Mouse (Mus musculus): ENCODE measurements around the gene C5ar2. TPM values are rescaled to one million over a fixed set of nuclear protein-coding genes. Genes with fewer than 3 reads are reported as not detected.

C5ar2 gene
- 0.96 TPM for polyA plus RNA-seq (2014; fragmentation: Illumina TruSeq; extraction: RNeasy Lipid Tissue Mini Kit (QIAGEN cat#74804); ENCODE audit: low read depth, low replicate concordance)

DNA sequence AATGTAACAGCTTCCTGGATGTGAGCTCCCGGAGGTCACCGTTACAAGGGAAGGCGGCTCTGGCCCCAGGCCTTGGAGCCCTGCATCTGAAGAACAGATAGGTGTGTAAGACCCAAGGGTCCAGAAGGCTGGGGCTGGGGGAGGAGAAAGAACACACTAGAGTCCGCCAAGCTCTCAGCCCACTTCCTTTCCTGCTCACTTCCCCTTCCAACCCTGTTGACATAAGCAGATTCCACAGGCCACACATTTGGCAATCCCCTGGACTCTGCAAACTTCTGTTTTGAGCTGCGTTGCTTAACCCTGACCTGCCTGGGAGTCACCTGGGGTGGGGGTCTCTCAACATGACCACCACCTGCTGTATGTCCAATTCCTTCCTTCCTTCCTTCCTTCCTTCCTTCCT is at the start of gene C5ar2:
TSS of gene C5ar2 (minus strand) at position 88 of the 400 bp plus-strand sequence.

DNA sequence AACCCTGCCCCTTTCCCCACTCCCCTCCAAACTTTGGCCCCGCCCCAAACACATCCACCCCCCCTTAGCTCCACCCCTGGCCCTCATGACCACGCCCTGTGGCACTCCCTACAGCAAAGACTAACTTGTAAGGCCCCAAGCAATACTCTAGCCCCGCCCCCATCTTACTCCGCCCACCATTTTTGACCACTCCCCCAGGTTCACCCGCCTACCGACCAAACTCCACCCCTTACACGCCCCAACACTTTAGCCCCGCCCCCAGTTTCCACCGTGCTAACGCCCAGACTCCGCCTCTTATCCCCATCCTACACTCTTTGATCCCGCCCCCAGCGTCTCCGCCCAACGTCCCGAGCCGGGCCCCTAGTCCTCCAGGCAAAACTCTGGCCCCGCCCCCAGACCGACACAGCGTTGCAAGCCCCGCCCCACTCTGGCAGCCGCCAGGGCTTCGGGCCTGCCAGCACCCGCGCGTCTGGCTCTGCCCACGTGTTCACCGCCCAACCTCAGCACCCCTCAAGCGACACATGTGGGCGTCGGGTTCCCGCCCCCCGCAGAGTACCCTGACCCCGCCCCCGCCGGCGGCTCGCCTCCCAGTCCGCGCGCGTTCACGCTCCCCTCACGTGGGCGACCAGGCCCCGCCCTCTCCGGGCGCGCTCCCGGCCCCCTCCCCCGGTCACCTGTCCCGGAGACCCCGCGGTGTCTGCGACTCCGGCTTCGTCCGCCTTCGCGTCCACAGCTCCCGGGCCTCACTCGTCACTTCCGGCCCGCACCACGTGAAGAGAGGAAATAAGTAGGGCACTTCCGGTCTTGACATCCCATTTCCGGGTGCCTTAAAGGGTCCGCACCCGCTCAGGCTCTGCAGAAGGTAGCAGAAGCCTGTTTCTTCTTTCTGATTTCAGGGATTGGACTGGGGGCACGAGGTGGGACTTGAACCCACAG is 42.3 kb upstream of the C5ar2 start, which contains the start of gene Ccdc9:
TSS of gene Ccdc9 (minus strand) at position 770 of the 936 bp plus-strand sequence.

DNA sequence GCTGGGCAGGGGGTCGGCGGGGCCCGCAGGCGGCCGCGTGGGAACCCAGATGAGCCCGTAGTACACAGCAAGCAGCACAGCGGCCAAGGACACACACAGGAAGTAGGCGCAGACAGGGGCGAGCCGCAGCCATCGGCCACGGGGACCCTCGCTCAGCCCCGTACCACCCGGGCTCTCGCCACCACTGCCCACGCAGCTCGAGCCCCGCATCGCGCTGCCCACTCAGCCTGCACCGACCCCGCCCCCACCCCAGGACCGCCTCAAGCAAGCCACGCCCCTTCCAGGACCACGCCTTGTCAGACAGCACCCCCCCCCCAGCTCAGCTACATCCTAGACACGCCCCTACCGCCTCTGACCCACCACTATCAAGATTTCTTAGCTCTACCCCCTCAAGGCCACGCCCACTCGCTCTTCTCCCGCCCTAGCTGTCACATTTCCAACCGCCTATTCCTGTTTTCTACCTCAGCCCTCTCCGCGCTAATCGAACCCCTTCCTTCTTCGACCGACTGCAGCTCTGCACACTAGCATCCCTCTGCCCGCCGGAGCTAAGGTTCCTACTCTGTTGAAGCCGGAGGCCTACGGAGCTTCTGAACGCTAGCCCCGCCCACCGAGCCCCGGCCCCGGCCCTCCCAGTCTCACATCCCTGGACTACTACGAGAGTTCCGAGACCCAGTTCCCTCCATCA is 29.3 kb upstream of the C5ar2 start, which contains the start of gene Inafm1:
TSS of gene Inafm1 (minus strand) at position 537 of the 685 bp plus-strand sequence.

DNA sequence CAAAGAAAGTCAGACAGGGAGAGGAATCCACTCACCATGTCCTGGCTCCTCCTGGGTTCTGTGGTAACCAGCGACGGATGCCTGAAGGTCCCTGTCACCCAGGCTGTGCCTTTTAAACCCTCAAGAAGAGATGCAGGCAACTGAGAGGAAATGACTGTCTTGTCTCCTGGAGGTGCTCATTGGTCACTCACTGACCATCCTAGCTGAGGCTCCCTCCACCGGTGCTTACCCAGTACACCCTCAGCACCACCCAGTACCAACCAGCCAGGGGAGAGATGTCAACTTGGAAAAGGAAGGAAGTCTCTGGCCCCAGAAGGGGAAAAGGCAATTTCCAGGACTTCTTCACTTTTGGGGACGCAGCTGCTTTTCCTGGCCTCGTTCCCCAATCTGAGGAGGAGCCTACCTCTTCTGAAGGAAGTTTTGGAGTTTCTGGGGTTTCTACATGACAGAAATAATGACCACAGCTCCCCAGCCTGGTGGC is 15.2 kb upstream of the C5ar2 start, which contains the start of gene C5ar1:
TSS of gene C5ar1 (minus strand) at position 431 of the 481 bp plus-strand sequence.

DNA sequence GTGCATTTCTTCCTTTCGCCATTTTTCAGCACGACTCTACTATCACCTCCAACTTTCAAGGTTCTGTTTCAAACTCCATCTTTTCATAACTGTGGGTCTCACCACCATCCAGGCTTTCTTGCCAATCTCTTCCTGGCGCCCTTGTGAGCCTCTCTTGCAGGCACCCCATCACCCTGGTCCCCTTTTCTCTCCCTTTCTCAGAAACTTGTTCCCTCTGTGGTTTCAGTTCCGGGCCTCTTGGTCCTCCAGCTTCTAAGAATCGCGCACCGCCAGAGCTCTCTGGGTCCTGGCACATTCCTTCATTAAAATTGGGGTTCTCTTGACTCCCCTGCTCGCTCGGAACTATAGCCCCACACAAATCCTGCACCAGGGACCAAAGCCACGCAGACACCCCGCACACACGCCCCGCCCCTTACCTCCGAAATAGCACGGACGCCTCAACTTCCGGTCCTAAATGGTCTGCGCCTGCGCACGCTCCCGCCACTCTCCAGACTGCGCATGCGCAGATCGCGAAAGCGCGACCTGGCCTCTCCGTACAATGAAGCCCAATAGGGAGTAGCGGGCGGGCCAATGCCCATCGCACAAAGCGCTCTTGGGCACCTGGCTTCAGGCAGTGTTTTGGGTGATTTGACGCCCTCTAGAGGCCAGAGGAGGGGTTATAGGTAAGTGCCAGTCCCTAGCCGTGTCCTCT is 22.2 kb downstream of the C5ar2 start, which contains the start of gene Dhx34:
TSS of gene Dhx34 (minus strand) at position 456 of the 691 bp plus-strand sequence.

Other genes starting within 250 kb of the C5ar2 start
- gene Bicra, start 196.2 kb downstream of the C5ar2 start, polyA plus RNA-seq (2014; fragmentation: Illumina TruSeq; extraction: RNeasy Lipid Tissue Mini Kit (QIAGEN cat#74804); ENCODE audit: low read depth, low replicate concordance), result 7.2 TPM
- 3.0 TPM for gene Zfp541, start 182.3 kb downstream of the C5ar2 start, polyA plus RNA-seq (2014; fragmentation: Illumina TruSeq; extraction: RNeasy Lipid Tissue Mini Kit (QIAGEN cat#74804); ENCODE audit: low read depth, low replicate concordance)
- 151 TPM for gene Napa, start 145.7 kb downstream of the C5ar2 start, polyA plus RNA-seq (2014; fragmentation: Illumina TruSeq; extraction: RNeasy Lipid Tissue Mini Kit (QIAGEN cat#74804); ENCODE audit: low read depth, low replicate concordance)
- gene Kptn, start 124.3 kb downstream of the C5ar2 start, polyA plus RNA-seq (2014; fragmentation: Illumina TruSeq; extraction: RNeasy Lipid Tissue Mini Kit (QIAGEN cat#74804); ENCODE audit: low read depth, low replicate concordance), result 19.4 TPM
- gene Slc8a2, start 114.3 kb downstream of the C5ar2 start, polyA plus RNA-seq (2014; fragmentation: Illumina TruSeq; extraction: RNeasy Lipid Tissue Mini Kit (QIAGEN cat#74804); ENCODE audit: low read depth, low replicate concordance), result 0.88 TPM
- gene Meis3, start 69.1 kb downstream of the C5ar2 start, polyA plus RNA-seq (2014; fragmentation: Illumina TruSeq; extraction: RNeasy Lipid Tissue Mini Kit (QIAGEN cat#74804); ENCODE audit: low read depth, low replicate concordance), result 7.8 TPM
- gene Dhx34, start 22.1 kb downstream of the C5ar2 start, polyA plus RNA-seq (2014; fragmentation: Illumina TruSeq; extraction: RNeasy Lipid Tissue Mini Kit (QIAGEN cat#74804); ENCODE audit: low read depth, low replicate concordance), result 10.2 TPM
- 12.3 TPM for gene C5ar1, start 15.4 kb upstream of the C5ar2 start, polyA plus RNA-seq (2014; fragmentation: Illumina TruSeq; extraction: RNeasy Lipid Tissue Mini Kit (QIAGEN cat#74804); ENCODE audit: low read depth, low replicate concordance)
- gene Inafm1, start 29.5 kb upstream of the C5ar2 start, polyA plus RNA-seq (2014; fragmentation: Illumina TruSeq; extraction: RNeasy Lipid Tissue Mini Kit (QIAGEN cat#74804); ENCODE audit: low read depth, low replicate concordance), result 27.0 TPM
- 90.4 TPM for gene Ccdc9, start 42.6 kb upstream of the C5ar2 start, polyA plus RNA-seq (2014; fragmentation: Illumina TruSeq; extraction: RNeasy Lipid Tissue Mini Kit (QIAGEN cat#74804); ENCODE audit: low read depth, low replicate concordance)
- gene Bbc3, start 64.2 kb upstream of the C5ar2 start, polyA plus RNA-seq (2014; fragmentation: Illumina TruSeq; extraction: RNeasy Lipid Tissue Mini Kit (QIAGEN cat#74804); ENCODE audit: low read depth, low replicate concordance), result 5.7 TPM
- gene Sae1, start 143.7 kb upstream of the C5ar2 start, polyA plus RNA-seq (2014; fragmentation: Illumina TruSeq; extraction: RNeasy Lipid Tissue Mini Kit (QIAGEN cat#74804); ENCODE audit: low read depth, low replicate concordance), result 63.5 TPM
- gene Zc3h4, start 156.8 kb upstream of the C5ar2 start, polyA plus RNA-seq (2014; fragmentation: Illumina TruSeq; extraction: RNeasy Lipid Tissue Mini Kit (QIAGEN cat#74804); ENCODE audit: low read depth, low replicate concordance), result 28.5 TPM
- 36.6 TPM for gene Tmem160, start 208.6 kb upstream of the C5ar2 start, polyA plus RNA-seq (2014; fragmentation: Illumina TruSeq; extraction: RNeasy Lipid Tissue Mini Kit (QIAGEN cat#74804); ENCODE audit: low read depth, low replicate concordance)
- gene Npas1, start 233.6 kb upstream of the C5ar2 start, polyA plus RNA-seq (2014; fragmentation: Illumina TruSeq; extraction: RNeasy Lipid Tissue Mini Kit (QIAGEN cat#74804); ENCODE audit: low read depth, low replicate concordance), result not detected